Mouse (Mus musculus) bone marrow macrophage, adult 2 months (primary cell): ENCODE data around the gene Neurl1a.

ENCODE experiments used
- CTCF ChIP-seq: IDR thresholded peaks from 2 replicates; pipeline ENCODE4 v1.5.1; 2012; ENCODE audit warnings: low read depth, mild to moderate bottlenecking, low read length, moderate library complexity
- POLR2A ChIP-seq: IDR thresholded peaks from 2 replicates; pipeline ENCODE4 v1.6.1; 2012; ENCODE audit warnings: mild to moderate bottlenecking, low read depth, low read length, borderline replicate concordance

- TF ChIP-seq CTCF (no peak), POLR2A (no peak)
Measured at GRCm38 (mm10) chr19:47153767-47154166, 24.9 kb upstream of the Neurl1a start.
